25 mouse cellular contexts compared by ENCODE assay signal in genomic region chr13:83208111-83208510, GRCm38 (mm10).
A peak's percentile ranks its signal among the peaks of the same experiment; 100 is the strongest.
DNase-seq lines count a peak whose midpoint lies in the region; ATAC-seq and TF ChIP-seq lines count a peak whose summit lies in the region.
"Had no signal": no experiment of that assay in that cellular context is flagged by ENCODE, and none has a peak within 500 bp of the region (broad histone marks: within the 10 kb centered on the region; RNA-seq: fewer than 3 reads in every experiment).

No protein-coding gene starts in this region.

- no peak for TF ChIP-seq CTCF in liver, postnatal 0 days (IDR thresholded peaks at IDR 0.05; ENCODE audit: low read depth)

- peak; percentile 4 for DNase-seq in liver
- DNase-seq in liver, postnatal 0 days = no peak
- DNase-seq in skeletal muscle tissue, adult 2 months (ENCODE audit: low read depth, low spot score) = peak; percentile 40
- DNase-seq: adrenal gland, postnatal 10 days; adrenal gland, postnatal 36 days; cerebellum, adult 11 months; cerebellum, adult 2 months; cerebellum, adult 9-11 months; cerebellum, postnatal 25 days; embryo, embryonic 11 days; heart, postnatal 14 days; heart, postnatal 4 days had no signal

- ATAC-seq in liver, postnatal 0 days = no peak
- peak; percentile 86 for ATAC-seq in common myeloid progenitor, adult 5-6 weeks (replicated peaks; ENCODE audit: low read depth, poor library complexity, severe bottlenecking)
- peak; percentile 72 to 83; a peak in 3 of 4 replicates for ATAC-seq in hematopoietic stem cell, adult 5-6 weeks (replicated peaks in 1 of 2; ENCODE audit: insufficient read depth in 1 of 2, low FRiP score in 2 of 2, low TSS enrichment in 1 of 2, low read depth in 1 of 2, poor library complexity in 2 of 2, severe bottlenecking in 2 of 2)
- no peak for ATAC-seq in cerebellum, adult (ENCODE audit: insufficient number of reproducible peaks, low FRiP score, low TSS enrichment)
- no peak for ATAC-seq in intestine, embryonic 15.5 days
- ATAC-seq: forebrain, embryonic 13.5 days; forebrain, embryonic 16.5 days; Patski had no signal

- H3K4me1 ChIP-seq in liver, postnatal 0 days (ENCODE audit: insufficient read depth) = no peaks in the 10 kb centered on the region
- no peaks in the 10 kb centered on the region for H3K4me1 ChIP-seq in intestine, embryonic 15.5 days (replicated peaks)
- H3K4me1 ChIP-seq: forebrain, embryonic 10.5 days; forebrain, embryonic 13.5 days; heart, embryonic 10.5 days; hindbrain, embryonic 12.5 days; hindbrain, embryonic 15.5 days had no signal

- WGBS in liver, postnatal 0 days (ENCODE audit: insufficient replicate concordance) = 39% methylated on average over 5 of the region's 5 CpGs
- WGBS in intestine, embryonic 15.5 days = 71% methylated on average over 5 of the region's 5 CpGs

- no peak overlapping the region for H3K27ac ChIP-seq in liver, postnatal 0 days (ENCODE audit: low read depth)
- no peak overlapping the region for H3K27ac ChIP-seq in intestine, embryonic 15.5 days
- H3K27ac ChIP-seq: forebrain, embryonic 10.5 days; forebrain, embryonic 13.5 days; heart, adult 2 months; heart, embryonic 10.5 days; heart, embryonic 13.5 days; hindbrain, embryonic 12.5 days; hindbrain, embryonic 15.5 days had no signal

- H3K4me3 ChIP-seq in liver, postnatal 0 days (ENCODE audit: low read depth, low read length) = no peak overlapping the region
- H3K4me3 ChIP-seq in intestine, embryonic 15.5 days (replicated peaks) = no peak overlapping the region
- H3K4me3 ChIP-seq: forebrain, embryonic 10.5 days; forebrain, embryonic 13.5 days; heart, adult 2 months; heart, embryonic 10.5 days; heart, embryonic 13.5 days; hindbrain, embryonic 12.5 days; hindbrain, embryonic 15.5 days had no signal

- no peaks in the 10 kb centered on the region for H3K27me3 ChIP-seq in liver, postnatal 0 days (ENCODE audit: insufficient read depth, low read length)
- no peaks in the 10 kb centered on the region for H3K27me3 ChIP-seq in intestine, embryonic 15.5 days (replicated peaks)
- H3K27me3 ChIP-seq: forebrain, embryonic 13.5 days; heart, embryonic 13.5 days; hindbrain, embryonic 12.5 days; hindbrain, embryonic 15.5 days; Patski had no signal

- no peak overlapping the region for H3K4me2 ChIP-seq in liver, postnatal 0 days (ENCODE audit: low read depth, low read length)
- H3K4me2 ChIP-seq in intestine, embryonic 15.5 days (replicated peaks) = no peak overlapping the region
- H3K4me2 ChIP-seq: forebrain, embryonic 13.5 days; heart, embryonic 13.5 days; hindbrain, embryonic 12.5 days; hindbrain, embryonic 15.5 days had no signal

- H3K36me3 ChIP-seq in liver, postnatal 0 days (replicated peaks; ENCODE audit: insufficient read depth, low read length) = no peaks in the 10 kb centered on the region
- no peaks in the 10 kb centered on the region for H3K36me3 ChIP-seq in intestine, embryonic 15.5 days
- H3K36me3 ChIP-seq: forebrain, embryonic 10.5 days; heart, embryonic 10.5 days; heart, embryonic 13.5 days; hindbrain, embryonic 12.5 days; hindbrain, embryonic 15.5 days had no signal

- no peak for TF ChIP-seq EP300 in liver, postnatal 0 days (IDR thresholded peaks at IDR 0.05; ENCODE audit: low read depth)

- no peaks in the 10 kb centered on the region for H3K9me3 ChIP-seq in liver, postnatal 0 days (ENCODE audit: low read length)
- H3K9me3 ChIP-seq in intestine, embryonic 15.5 days = no peaks in the 10 kb centered on the region
- H3K9me3 ChIP-seq: forebrain, embryonic 10.5 days; forebrain, embryonic 13.5 days; heart, embryonic 10.5 days; heart, embryonic 13.5 days; hindbrain, embryonic 12.5 days; hindbrain, embryonic 15.5 days had no signal

- no peak overlapping the region for H3K9ac ChIP-seq in liver, postnatal 0 days (replicated peaks)
- H3K9ac ChIP-seq in intestine, embryonic 15.5 days = no peak overlapping the region
- H3K9ac ChIP-seq: forebrain, embryonic 13.5 days; heart, embryonic 13.5 days; hindbrain, embryonic 12.5 days; hindbrain, embryonic 15.5 days had no signal

Comparison
In these comparisons a context has a peak if more than half of its experiments do, and no peak if none do; other contexts are left out.
1. ATAC-seq: peak in common myeloid progenitor, adult 5-6 weeks (single experiment) and hematopoietic stem cell, adult 5-6 weeks (2 of 2); none in liver, postnatal 0 days (single experiment), cerebellum, adult (single experiment) and intestine, embryonic 15.5 days (single experiment).